Mouse (Mus musculus): ENCODE measurements around the gene Elf5. TPM values are rescaled to one million over a fixed set of nuclear protein-coding genes. Genes with fewer than 3 reads are reported as not detected.

Gene Elf5
- not detected in 2 replicates for total RNA-seq (2017)

GRCm38 (mm10) chr2:103411348-103411747, at the start of gene Elf5:
Gene Elf5 (plus strand): TSS chr2:103411688.
- ATAC-seq (replicated peaks; ENCODE audit: low read depth, poor library complexity, severe bottlenecking), result no peak

GRCm38 (mm10) chr2:103372541-103372940, 38.9 kb upstream of the Elf5 start:
- no peak for ATAC-seq (replicated peaks; ENCODE audit: low read depth, poor library complexity, severe bottlenecking)

- ATAC-seq (replicated peaks; ENCODE audit: low read depth, poor library complexity, severe bottlenecking), result no peak
These were observed 31.9 kb upstream of the Elf5 start for GRCm38 (mm10) chr2:103379502-103380160.

- ATAC-seq (replicated peaks; ENCODE audit: low read depth, poor library complexity, severe bottlenecking), result no peak
These were observed 29.3 kb upstream of the Elf5 start for GRCm38 (mm10) chr2:103382174-103382573.

- ATAC-seq (replicated peaks; ENCODE audit: low read depth, poor library complexity, severe bottlenecking), result no peak
These were observed 23.6 kb upstream of the Elf5 start for GRCm38 (mm10) chr2:103387881-103388280.

- no peak for ATAC-seq (replicated peaks; ENCODE audit: low read depth, poor library complexity, severe bottlenecking)
These were observed 23.2 kb upstream of the Elf5 start for GRCm38 (mm10) chr2:103388311-103388710.

- no peak for ATAC-seq (replicated peaks; ENCODE audit: low read depth, poor library complexity, severe bottlenecking)
These were observed 21.2 kb upstream of the Elf5 start for GRCm38 (mm10) chr2:103390086-103390988.

- no peak for ATAC-seq (replicated peaks; ENCODE audit: low read depth, poor library complexity, severe bottlenecking)
These were observed 19.9 kb upstream of the Elf5 start for GRCm38 (mm10) chr2:103391626-103392025.

GRCm38 (mm10) chr2:103398110-103398509, 13.4 kb upstream of the Elf5 start:
- ATAC-seq (replicated peaks; ENCODE audit: low read depth, poor library complexity, severe bottlenecking), result no peak

- ATAC-seq (replicated peaks; ENCODE audit: low read depth, poor library complexity, severe bottlenecking), result no peak
These were observed 10.8 kb upstream of the Elf5 start for GRCm38 (mm10) chr2:103400691-103401090.

- ATAC-seq (replicated peaks; ENCODE audit: low read depth, poor library complexity, severe bottlenecking), result no peak
These were observed 5.2 kb upstream of the Elf5 start for GRCm38 (mm10) chr2:103406239-103406638.

- no peak for ATAC-seq (replicated peaks; ENCODE audit: low read depth, poor library complexity, severe bottlenecking)
These were observed 328 bp downstream of the Elf5 start for GRCm38 (mm10) chr2:103411816-103412215.

- no peak for ATAC-seq (replicated peaks; ENCODE audit: low read depth, poor library complexity, severe bottlenecking)
These were observed 1.9 kb downstream of the Elf5 start for GRCm38 (mm10) chr2:103413381-103413780.

GRCm38 (mm10) chr2:103415774-103416173, 4.3 kb downstream of the Elf5 start:
- ATAC-seq (replicated peaks; ENCODE audit: low read depth, poor library complexity, severe bottlenecking), result no peak

GRCm38 (mm10) chr2:103420650-103421507, 9.4 kb downstream of the Elf5 start:
- ATAC-seq (replicated peaks; ENCODE audit: low read depth, poor library complexity, severe bottlenecking), result no peak

- ATAC-seq (replicated peaks; ENCODE audit: low read depth, poor library complexity, severe bottlenecking), result no peak
These were observed 12.4 kb downstream of the Elf5 start for GRCm38 (mm10) chr2:103423884-103424283.

- ATAC-seq (replicated peaks; ENCODE audit: low read depth, poor library complexity, severe bottlenecking), result peak; percentile 88
These were observed 13.0 kb downstream of the Elf5 start for GRCm38 (mm10) chr2:103424349-103425026.

- ATAC-seq (replicated peaks; ENCODE audit: low read depth, poor library complexity, severe bottlenecking), result no peak
These were observed 14.1 kb downstream of the Elf5 start for GRCm38 (mm10) chr2:103425456-103426063.

- no peak for ATAC-seq (replicated peaks; ENCODE audit: low read depth, poor library complexity, severe bottlenecking)
These were observed 16.9 kb downstream of the Elf5 start for GRCm38 (mm10) chr2:103428356-103428755.

All from common myeloid progenitor, adult 5-6 weeks (primary cell).